Mouse (Mus musculus): Measurements from ENCODE around the gene Iqgap3. TPM values are rescaled to one million over a fixed set of nuclear protein-coding genes. Genes with fewer than 3 reads are reported as not detected.

Iqgap3 gene
- polyA plus RNA-seq, 1 experiment = 19.7 TPM

GRCm38 (mm10) chr3:88131071-88131470 lies 49.3 kb downstream of the Iqgap3 start:
- Histone ChIP-seq H3K27me3 (ENCODE audit: control insufficient read depth, insufficient read depth, low read length) (no peaks in the 10 kb centered on the region), H3K36me3 (ENCODE audit: control insufficient read depth, insufficient read depth, low read length) (no peaks in the 10 kb centered on the region), H3K4me3 (ENCODE audit: control insufficient read depth, insufficient read depth, low read length) (no peak overlapping the region), H3K27ac (ENCODE audit: control insufficient read depth, insufficient read depth, low read length) (no peak overlapping the region), H3K4me1 (replicated peaks; ENCODE audit: control insufficient read depth, insufficient read depth, low read length) (peaks cover 27% of the 10 kb centered on the region)
- 99% methylated on average over 3 of the region's 3 CpGs for WGBS
- DNase-seq = no peak
- TF ChIP-seq POLR2A (IDR thresholded peaks at IDR 0.05; ENCODE audit: control insufficient read depth, extremely low read depth, insufficient read depth, low read length, poor library complexity) = no peak

GRCm38 (mm10) chr3:88132492-88132891 lies 50.7 kb downstream of the Iqgap3 start:
- Histone ChIP-seq H3K4me1 (replicated peaks; ENCODE audit: control insufficient read depth, insufficient read depth, low read length) (peaks cover 36% of the 10 kb centered on the region), H3K27me3 (ENCODE audit: control insufficient read depth, insufficient read depth, low read length) (no peaks in the 10 kb centered on the region), H3K36me3 (ENCODE audit: control insufficient read depth, insufficient read depth, low read length) (no peaks in the 10 kb centered on the region), H3K4me3 (ENCODE audit: control insufficient read depth, insufficient read depth, low read length) (no peak overlapping the region), H3K27ac (ENCODE audit: control insufficient read depth, insufficient read depth, low read length) (no peak overlapping the region)
- no peak for DNase-seq
- no peak for TF ChIP-seq POLR2A (IDR thresholded peaks at IDR 0.05; ENCODE audit: control insufficient read depth, extremely low read depth, insufficient read depth, low read length, poor library complexity)
- no peak for TF ChIP-seq CTCF (IDR thresholded peaks at IDR 0.05; ENCODE audit: borderline replicate concordance, control insufficient read depth, extremely low read depth, insufficient read depth, low read length, poor library complexity)
- 92% methylated on average over 2 of the region's 2 CpGs for WGBS

GRCm38 (mm10) chr3:88133187-88133771 lies 51.5 kb downstream of the Iqgap3 start:
- peak; percentile 21 for DNase-seq
- TF ChIP-seq POLR2A (IDR thresholded peaks at IDR 0.05; ENCODE audit: control insufficient read depth, extremely low read depth, insufficient read depth, low read length, poor library complexity) = no peak
- TF ChIP-seq CTCF (IDR thresholded peaks at IDR 0.05; ENCODE audit: borderline replicate concordance, control insufficient read depth, extremely low read depth, insufficient read depth, low read length, poor library complexity) = no peak
- Histone ChIP-seq H3K27me3 (ENCODE audit: control insufficient read depth, insufficient read depth, low read length) (no peaks in the 10 kb centered on the region), H3K4me3 (ENCODE audit: control insufficient read depth, insufficient read depth, low read length) (no peak overlapping the region), H3K36me3 (ENCODE audit: control insufficient read depth, insufficient read depth, low read length) (no peaks in the 10 kb centered on the region), H3K4me1 (replicated peaks; ENCODE audit: control insufficient read depth, insufficient read depth, low read length) (peaks cover 34% of the 10 kb centered on the region), H3K27ac (ENCODE audit: control insufficient read depth, insufficient read depth, low read length) (peak overlapping the region; percentile 86)
- WGBS = 76% methylated on average over 4 of the region's 4 CpGs

- TF ChIP-seq CTCF (IDR thresholded peaks at IDR 0.05; ENCODE audit: borderline replicate concordance, control insufficient read depth, extremely low read depth, insufficient read depth, low read length, poor library complexity) = no peak
- no peak for TF ChIP-seq POLR2A (IDR thresholded peaks at IDR 0.05; ENCODE audit: control insufficient read depth, extremely low read depth, insufficient read depth, low read length, poor library complexity)
- Histone ChIP-seq H3K36me3 (ENCODE audit: control insufficient read depth, insufficient read depth, low read length) (no peaks in the 10 kb centered on the region), H3K27me3 (ENCODE audit: control insufficient read depth, insufficient read depth, low read length) (no peaks in the 10 kb centered on the region), H3K4me3 (ENCODE audit: control insufficient read depth, insufficient read depth, low read length) (no peak overlapping the region), H3K4me1 (replicated peaks; ENCODE audit: control insufficient read depth, insufficient read depth, low read length) (peaks cover 52% of the 10 kb centered on the region), H3K27ac (ENCODE audit: control insufficient read depth, insufficient read depth, low read length) (no peak overlapping the region)
- WGBS = 96% methylated on average over 9 of the region's 9 CpGs
- no peak for DNase-seq
Observed at GRCm38 (mm10) chr3:88136346-88136745, 54.6 kb downstream of the Iqgap3 start.

- Histone ChIP-seq H3K4me1 (replicated peaks; ENCODE audit: control insufficient read depth, insufficient read depth, low read length) (peaks cover 53% of the 10 kb centered on the region), H3K36me3 (ENCODE audit: control insufficient read depth, insufficient read depth, low read length) (no peaks in the 10 kb centered on the region), H3K27ac (ENCODE audit: control insufficient read depth, insufficient read depth, low read length) (peak overlapping the region; percentile 93), H3K27me3 (ENCODE audit: control insufficient read depth, insufficient read depth, low read length) (no peaks in the 10 kb centered on the region), H3K4me3 (ENCODE audit: control insufficient read depth, insufficient read depth, low read length) (no peak overlapping the region; the same call in 1 of the 2 replicates)
- WGBS = 90% methylated on average over 4 of the region's 4 CpGs
- TF ChIP-seq POLR2A (IDR thresholded peaks at IDR 0.05; ENCODE audit: control insufficient read depth, extremely low read depth, insufficient read depth, low read length, poor library complexity) = no peak
- TF ChIP-seq CTCF (IDR thresholded peaks at IDR 0.05; ENCODE audit: borderline replicate concordance, control insufficient read depth, extremely low read depth, insufficient read depth, low read length, poor library complexity) = no peak
- DNase-seq = no peak
Observed at GRCm38 (mm10) chr3:88136945-88137494, 55.2 kb downstream of the Iqgap3 start.

- TF ChIP-seq CTCF (IDR thresholded peaks at IDR 0.05; ENCODE audit: borderline replicate concordance, control insufficient read depth, extremely low read depth, insufficient read depth, low read length, poor library complexity) (no peak), POLR2A (IDR thresholded peaks at IDR 0.05; ENCODE audit: control insufficient read depth, extremely low read depth, insufficient read depth, low read length, poor library complexity) (no peak)
- 2% methylated on average over 3 of the region's 3 CpGs for WGBS
- DNase-seq = peak; percentile 33
- Histone ChIP-seq H3K27ac (ENCODE audit: control insufficient read depth, insufficient read depth, low read length) (peak overlapping the region; percentile 93), H3K4me3 (ENCODE audit: control insufficient read depth, insufficient read depth, low read length) (peak overlapping the region; percentile 44), H3K36me3 (ENCODE audit: control insufficient read depth, insufficient read depth, low read length) (no peaks in the 10 kb centered on the region), H3K27me3 (ENCODE audit: control insufficient read depth, insufficient read depth, low read length) (no peaks in the 10 kb centered on the region), H3K4me1 (replicated peaks; ENCODE audit: control insufficient read depth, insufficient read depth, low read length) (peaks cover 51% of the 10 kb centered on the region)
Observed at GRCm38 (mm10) chr3:88137821-88138220, 56.0 kb downstream of the Iqgap3 start.

Measured in thymus, adult 2 months (tissue).